ENCODE assay signal across 8 mouse cellular contexts in the genomic region with DNA sequence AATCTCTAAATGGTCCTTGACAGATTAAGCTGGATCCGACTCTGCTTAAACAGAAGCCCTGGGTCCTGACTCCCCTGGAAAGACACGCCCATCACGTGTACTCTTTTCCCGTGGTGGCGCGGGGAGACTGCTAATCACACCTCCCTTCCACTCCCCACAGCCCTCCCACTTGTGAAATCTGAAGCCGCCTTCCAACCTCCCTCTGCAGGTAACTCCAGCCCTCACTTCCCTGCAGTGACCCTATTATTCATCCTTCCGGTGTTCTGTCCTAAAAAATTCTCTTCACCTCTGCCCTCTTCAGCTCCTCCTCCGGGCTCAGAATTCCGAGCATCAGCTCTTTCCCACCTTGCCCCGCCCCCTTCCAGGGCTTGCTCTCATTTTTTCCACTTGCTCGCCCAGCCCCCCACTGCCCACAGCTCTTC. TPM values are rescaled to one million over a fixed set of nuclear protein-coding genes. Genes with fewer than 3 reads are reported as not detected.
DNase-seq lines count a peak whose midpoint lies in the region; ATAC-seq and TF ChIP-seq lines count a peak whose summit lies in the region.

No protein-coding gene starts in this region.

- WGBS in heart, adult 2 months = 4% methylated on average over 12 of the region's 12 CpGs
- WGBS in hindbrain, embryonic 10.5 days = 2% methylated on average over 12 of the region's 12 CpGs
- WGBS in liver, embryonic 15.5 days (ENCODE audit: insufficient replicate concordance) = 9% methylated on average over 12 of the region's 12 CpGs
- WGBS in neural tube, embryonic 15.5 days = 5% methylated on average over 12 of the region's 12 CpGs

- H3K4me3 ChIP-seq in heart, adult 2 months = no peak overlapping the region
- peak overlapping the region; percentile 26 for H3K4me3 ChIP-seq in hindbrain, embryonic 10.5 days
- H3K4me3 ChIP-seq in liver, embryonic 15.5 days (replicated peaks) = no peak overlapping the region
- H3K4me3 ChIP-seq in neural tube, embryonic 15.5 days (replicated peaks) = peak overlapping the region; percentile 5; the same call in 1 of the 2 replicates
- no peak overlapping the region for H3K4me3 ChIP-seq in gastrocnemius, adult 2 months

- TF ChIP-seq POLR2A in heart, adult 2 months (IDR thresholded peaks at IDR 0.05; ENCODE audit: insufficient read depth, low read depth, low read length) = no peak

- H3K36me3 ChIP-seq in heart, adult 2 months (ENCODE audit: control insufficient read depth, insufficient read depth, low read length) = no peaks in the 10 kb centered on the region
- H3K36me3 ChIP-seq in hindbrain, embryonic 10.5 days = no peaks in the 10 kb centered on the region
- no peaks in the 10 kb centered on the region for H3K36me3 ChIP-seq in liver, embryonic 15.5 days (replicated peaks)
- H3K36me3 ChIP-seq in neural tube, embryonic 15.5 days = no peaks in the 10 kb centered on the region

- no peaks in the 10 kb centered on the region for H3K9me3 ChIP-seq in hindbrain, embryonic 10.5 days
- H3K9me3 ChIP-seq in liver, embryonic 15.5 days (replicated peaks) = no peaks in the 10 kb centered on the region
- H3K9me3 ChIP-seq in neural tube, embryonic 15.5 days (replicated peaks) = no peaks in the 10 kb centered on the region

- no peaks in the 10 kb centered on the region for H3K79me2 ChIP-seq in heart, adult 2 months (replicated peaks; ENCODE audit: control insufficient read depth, insufficient read depth, low read length)

- ATAC-seq in liver, embryonic 15.5 days (ENCODE audit: insufficient read depth) = no peak
- no peak for ATAC-seq in neural tube, embryonic 15.5 days (ENCODE audit: low FRiP score)
- ATAC-seq in megakaryocyte progenitor cell, adult 5-6 weeks (replicated peaks; ENCODE audit: poor library complexity) = no peak

- H3K4me2 ChIP-seq in liver, embryonic 15.5 days = peak overlapping the region; percentile 27; the same call in 1 of the 2 replicates
- peak overlapping the region; percentile 50 for H3K4me2 ChIP-seq in neural tube, embryonic 15.5 days

- no peaks in the 10 kb centered on the region for H3K27me3 ChIP-seq in heart, adult 2 months (ENCODE audit: control insufficient read depth, insufficient read depth, low read length)
- peaks cover 39% of the 10 kb centered on the region; the same call in 1 of the 2 replicates for H3K27me3 ChIP-seq in hindbrain, embryonic 10.5 days (ENCODE audit: insufficient read depth, poor library complexity, severe bottlenecking)
- peaks cover 14% of the 10 kb centered on the region for H3K27me3 ChIP-seq in liver, embryonic 15.5 days
- peaks cover 8% of the 10 kb centered on the region; the same call in 1 of the 2 replicates for H3K27me3 ChIP-seq in neural tube, embryonic 15.5 days (replicated peaks)

- H3K27ac ChIP-seq in heart, adult 2 months = no peak overlapping the region
- peak overlapping the region; percentile 50 for H3K27ac ChIP-seq in hindbrain, embryonic 10.5 days
- no peak overlapping the region for H3K27ac ChIP-seq in liver, embryonic 15.5 days (replicated peaks)
- H3K27ac ChIP-seq in neural tube, embryonic 15.5 days (replicated peaks) = no peak overlapping the region
- H3K27ac ChIP-seq in gastrocnemius, adult 2 months = no peak overlapping the region

- peak; percentile 20 for DNase-seq in heart, postnatal 4 days
- DNase-seq in heart, adult 2 months = no peak
- DNase-seq in hindbrain, embryonic 10.5 days (ENCODE audit: low spot score) = peak; percentile 34
- no peak for DNase-seq in gastrocnemius, adult 2 months
- DNase-seq in layer of hippocampus, postnatal 10 days (ENCODE audit: low spot score in 2 of 2) = no peak

- H3K4me1 ChIP-seq in heart, adult 2 months (ENCODE audit: control insufficient read depth, insufficient read depth, low read length) = no peaks in the 10 kb centered on the region
- H3K4me1 ChIP-seq in hindbrain, embryonic 10.5 days (replicated peaks) = peaks cover 44% of the 10 kb centered on the region
- H3K4me1 ChIP-seq in liver, embryonic 15.5 days (replicated peaks) = peaks cover 12% of the 10 kb centered on the region
- H3K4me1 ChIP-seq in neural tube, embryonic 15.5 days = peaks cover 33% of the 10 kb centered on the region

- intact Hi-C loops in heart, adult 2 months (cut with DNase I) = no loop called here
- intact Hi-C loops in gastrocnemius, adult 2 months (cut with DNase I) = no loop called here

- no peak overlapping the region for H3K9ac ChIP-seq in heart, adult 2 months (ENCODE audit: low read depth, low read length)
- H3K9ac ChIP-seq in liver, embryonic 15.5 days = no peak overlapping the region
- 0 out of 2 replicates have a peak overlapping the region, but pooled peaks have one; percentile 14 for H3K9ac ChIP-seq in neural tube, embryonic 15.5 days (replicated peaks)

- TF ChIP-seq CTCF in heart, adult 2 months (IDR thresholded peaks at IDR 0.05) = no peak
- TF ChIP-seq CTCF in gastrocnemius, adult 2 months (IDR thresholded peaks at IDR 0.05) = no peak

- no peak for TF ChIP-seq EP300 in heart, adult 2 months (IDR thresholded peaks at IDR 0.05; ENCODE audit: insufficient read depth, low read depth, low read length)

RNA-seq across cellular contexts. Expression of gene Nectin1, which starts 5.9 kb away (rescaled TPM):
- 1 to 10 TPM; 8.3 to 8.9 TPM for total RNA-seq in heart, postnatal 4 days (2021)
- total RNA-seq in heart, adult 2 months (2021) = 1 to 10 TPM; 2.0 to 4.6 TPM
- polyA plus RNA-seq in heart, adult 2 months (2012; rRNA removed) = 2.4 and 2.9 TPM in 2 replicates
- polyA plus RNA-seq in hindbrain, embryonic 10.5 days (2016; fragmentation: Nextera tagmentation; extraction: Ambion mirVana) = 6.6 and 7.2 TPM in 2 replicates
- polyA plus RNA-seq in liver, embryonic 15.5 days (2015; fragmentation: Nextera tagmentation; extraction: Ambion mirVana) = 1.6 and 1.8 TPM in 2 replicates
- polyA plus RNA-seq in neural tube, embryonic 15.5 days (2015; fragmentation: Nextera tagmentation; extraction: Ambion mirVana) = 14.0 and 14.9 TPM in 2 replicates
- 1 to 10 TPM; 1.2 to 2.9 TPM for total RNA-seq in gastrocnemius, adult 2 months (2021)
- 1.7 and 2.0 TPM in 2 replicates for total RNA-seq in megakaryocyte progenitor cell, adult 5-6 weeks (2015)
- total RNA-seq in megakaryocyte progenitor cell, adult 5-6 weeks (2017) = 0.08 and 0.54 TPM in 2 replicates
- total RNA-seq in layer of hippocampus, postnatal 10 days (2021) = 100 to 1,000 TPM in 1 of 2 experiments, 10 to 100 TPM in 1; 96.1 to 106 TPM

Comparison
In these comparisons a context has a peak if more than half of its experiments do, and no peak if none do; other contexts are left out.
1. DNase-seq: peak in heart, postnatal 4 days (single experiment) and hindbrain, embryonic 10.5 days (single experiment); none in heart, adult 2 months (0 of 2), gastrocnemius, adult 2 months (single experiment) and layer of hippocampus, postnatal 10 days (0 of 2).
2. H3K4me3 ChIP-seq: peak in hindbrain, embryonic 10.5 days (single experiment) and neural tube, embryonic 15.5 days (single experiment); none in heart, adult 2 months (single experiment), liver, embryonic 15.5 days (single experiment) and gastrocnemius, adult 2 months (single experiment).
3. RNA of gene Nectin1, which starts 5.9 kb away (total RNA-seq): 96.1 to 106 TPM in layer of hippocampus, postnatal 10 days; 8.3 to 8.9 TPM in heart, postnatal 4 days, 2.0 to 4.6 TPM in heart, adult 2 months, 1.2 to 2.9 TPM in gastrocnemius, adult 2 months and 0.08 to 2.0 TPM in megakaryocyte progenitor cell, adult 5-6 weeks; every median in the first group is over 4 times any median in the second.